Mouse (Mus musculus): ENCODE data around the gene Trim32.
A peak's percentile ranks its signal among the peaks of the same experiment; 100 is the strongest.

GRCm38 (mm10) chr4:65654723-65655122 is 49.9 kb downstream of the Trim32 start:
- TF ChIP-seq CTCF (IDR thresholded peaks at IDR 0.05; ENCODE audit: low read depth) (peak; percentile 97), EP300 (optimal IDR thresholded peaks at IDR 0.05) (no peak)

Data from stomach, postnatal 0 days (tissue).